Mouse (Mus musculus) kidney, embryonic 16.5 days (tissue): ENCODE measurements around the gene Bcor. TPM values are rescaled to one million over a fixed set of nuclear protein-coding genes. Genes with fewer than 3 reads are reported as not detected.

Experiments used
- ATAC-seq: fragments of 200-750 bp; cut with Nextera tagmentation; 2 replicates; pipeline ENCODE4 v1.8.0; 2017; ENCODE audit warnings: moderate TSS enrichment; ENCODE audit not compliant: low FRiP score, low TSS enrichment
- H3K27ac ChIP-seq: fragments of 300-500 bp; sonication (generic); 2 replicates; pipeline ENCODE4 v1.5.1; 2014; ENCODE audit warnings: low read length
- H3K27me3 ChIP-seq: fragments of 300-500 bp; sonication (generic); 2 replicates; pipeline ENCODE4 v1.6.1; 2014; ENCODE audit warnings: low read length, control low read depth, mixed read lengths; ENCODE audit not compliant: insufficient read depth
- H3K36me3 ChIP-seq: fragments of 300-500 bp; sonication (generic); 2 replicates; pipeline ENCODE4 v1.6.1; 2014; ENCODE audit warnings: low read length, control low read depth, mixed read lengths; ENCODE audit not compliant: insufficient read depth
- H3K4me1 ChIP-seq: fragments of 300-500 bp; sonication (generic); 2 replicates; pipeline ENCODE4 v1.6.1; 2014; ENCODE audit warnings: low read length, control low read depth, mixed read lengths; ENCODE audit not compliant: insufficient read depth
- H3K4me2 ChIP-seq: fragments of 300-500 bp; sonication (generic); replicated peaks from 2 replicates; pipeline ENCODE4 v1.6.1; 2014; ENCODE audit warnings: low read depth, low read length
- H3K4me3 ChIP-seq: fragments of 300-500 bp; sonication (generic); 2 replicates; pipeline ENCODE4 v1.5.1; 2014; ENCODE audit warnings: mild to moderate bottlenecking, low read length
- H3K9ac ChIP-seq: fragments of 300-500 bp; sonication (generic); replicated peaks from 2 replicates; pipeline ENCODE4 v1.6.1; 2014; ENCODE audit warnings: low read length
- H3K9me3 ChIP-seq: fragments of 300-500 bp; sonication (generic); 2 replicates; pipeline ENCODE4 v1.6.1; 2016; ENCODE audit warnings: low read length, control low read depth
- WGBS: fragments of 180-500 bp; shearing (Covaris S2); extraction: QIAGEN DNeasy Blood & Tissue Kit; methylation state at CpG from one replicate; pipeline ENCODE4 v1.1.7; 2014; 5-methylcytosine and 5-hydroxymethylcytosine counted together
- polyA plus RNA-seq: library from polyadenylated mRNA; unstranded; fragments of >200 nt; fragmentation: Nextera tagmentation; extraction: Ambion mirVana; gene quantifications from 2 replicates; pipeline ENCODE4 v1.2.1, GENCODE M21; 2015

Bcor gene
- polyA plus RNA-seq, 1 experiment from 2014 or later, result 16.7 TPM

GRCm38 (mm10) chrX:12088301-12089026 is 71.7 kb downstream of the Bcor start:
- WGBS, result 2% methylated on average over 60 of the region's 72 CpGs
- Histone ChIP-seq H3K27me3 (peaks cover 81% of the 10 kb centered on the region), H3K4me3 (peak overlapping the region; percentile 54), H3K4me1 (peaks cover 41% of the 10 kb centered on the region), H3K4me2 (peak overlapping the region; percentile 81), H3K27ac (peak overlapping the region; percentile 91), H3K9ac (peak overlapping the region; percentile 71), H3K36me3 (no peaks in the 10 kb centered on the region), H3K9me3 (no peaks in the 10 kb centered on the region)
- peak; percentile 47 for ATAC-seq

GRCm38 (mm10) chrX:12087511-12088300 is 72.4 kb downstream of the Bcor start:
- H3K27ac ChIP-seq, result peak overlapping the region; percentile 91
- H3K36me3 ChIP-seq, result no peaks in the 10 kb centered on the region
- peak overlapping the region; percentile 81 for H3K4me2 ChIP-seq
- WGBS, result 3% methylated on average over 54 of the region's 55 CpGs
- peak overlapping the region; percentile 54 for H3K4me3 ChIP-seq
- peak overlapping the region; percentile 71 for H3K9ac ChIP-seq
- H3K9me3 ChIP-seq, result no peaks in the 10 kb centered on the region
- peaks cover 89% of the 10 kb centered on the region for H3K27me3 ChIP-seq
- H3K4me1 ChIP-seq, result peaks cover 49% of the 10 kb centered on the region
- ATAC-seq, result no peak

- H3K9ac ChIP-seq, result peak overlapping the region; percentile 71
- H3K27ac ChIP-seq, result no peak overlapping the region
- peaks cover 94% of the 10 kb centered on the region for H3K27me3 ChIP-seq
- no peak for ATAC-seq
- H3K36me3 ChIP-seq, result no peaks in the 10 kb centered on the region
- peak overlapping the region; percentile 54 for H3K4me3 ChIP-seq
- H3K4me1 ChIP-seq, result peaks cover 53% of the 10 kb centered on the region
- H3K9me3 ChIP-seq, result no peaks in the 10 kb centered on the region
- H3K4me2 ChIP-seq, result peak overlapping the region; percentile 81
- WGBS, result 2% methylated on average over 61 of the region's 70 CpGs
Measured at GRCm38 (mm10) chrX:12086674-12087510, 73.3 kb downstream of the Bcor start.

- H3K4me2 ChIP-seq, result 0 out of 2 replicates have a peak overlapping the region, but pooled peaks have one; percentile 81
- H3K36me3 ChIP-seq, result no peaks in the 10 kb centered on the region
- H3K4me3 ChIP-seq, result no peak overlapping the region
- H3K4me1 ChIP-seq, result peaks cover 56% of the 10 kb centered on the region
- 23% methylated on average over 10 of the region's 10 CpGs for WGBS
- H3K9ac ChIP-seq, result no peak overlapping the region
- peaks cover 94% of the 10 kb centered on the region for H3K27me3 ChIP-seq
- no peaks in the 10 kb centered on the region for H3K9me3 ChIP-seq
- ATAC-seq, result no peak
- H3K27ac ChIP-seq, result no peak overlapping the region
Measured at GRCm38 (mm10) chrX:12085949-12086348, 74.2 kb downstream of the Bcor start.

GRCm38 (mm10) chrX:12085290-12085689 is 74.9 kb downstream of the Bcor start:
- no peak overlapping the region for H3K27ac ChIP-seq
- H3K4me3 ChIP-seq, result no peak overlapping the region
- H3K27me3 ChIP-seq, result peaks cover 94% of the 10 kb centered on the region
- H3K36me3 ChIP-seq, result no peaks in the 10 kb centered on the region
- H3K4me1 ChIP-seq, result peaks cover 51% of the 10 kb centered on the region
- no peak overlapping the region for H3K4me2 ChIP-seq
- no peaks in the 10 kb centered on the region for H3K9me3 ChIP-seq
- no peak for ATAC-seq
- H3K9ac ChIP-seq, result no peak overlapping the region
- 14% methylated on average over 18 of the region's 18 CpGs for WGBS

- no peak overlapping the region for H3K4me2 ChIP-seq
- peaks cover 94% of the 10 kb centered on the region for H3K27me3 ChIP-seq
- H3K4me1 ChIP-seq, result peaks cover 46% of the 10 kb centered on the region
Measured at GRCm38 (mm10) chrX:12084698-12085097, 75.5 kb downstream of the Bcor start.

GRCm38 (mm10) chrX:12083631-12084030 is 76.5 kb downstream of the Bcor start:
- H3K9ac ChIP-seq, result no peak overlapping the region
- no peaks in the 10 kb centered on the region for H3K9me3 ChIP-seq
- H3K36me3 ChIP-seq, result no peaks in the 10 kb centered on the region
- no peak overlapping the region for H3K4me2 ChIP-seq
- H3K4me3 ChIP-seq, result no peak overlapping the region
- no peak for ATAC-seq
- H3K27ac ChIP-seq, result no peak overlapping the region
- H3K27me3 ChIP-seq, result peaks cover 94% of the 10 kb centered on the region
- peaks cover 35% of the 10 kb centered on the region for H3K4me1 ChIP-seq
- WGBS, result 33% methylated on average over 10 of the region's 10 CpGs

More at GRCm38 (mm10) chrX:12084698-12085097, 75.5 kb downstream of the Bcor start:
- no peak overlapping the region for H3K4me3 ChIP-seq
- H3K27ac ChIP-seq, result no peak overlapping the region
- H3K36me3 ChIP-seq, result no peaks in the 10 kb centered on the region
- WGBS, result 60% methylated on average over 4 of the region's 4 CpGs
- no peaks in the 10 kb centered on the region for H3K9me3 ChIP-seq
- no peak overlapping the region for H3K9ac ChIP-seq
- ATAC-seq, result no peak

- Histone ChIP-seq H3K4me2 (no peak overlapping the region), H3K27ac (no peak overlapping the region), H3K4me1 (peaks cover 34% of the 10 kb centered on the region), H3K4me3 (no peak overlapping the region), H3K9me3 (no peaks in the 10 kb centered on the region), H3K36me3 (no peaks in the 10 kb centered on the region), H3K27me3 (peaks cover 93% of the 10 kb centered on the region), H3K9ac (no peak overlapping the region)
- ATAC-seq, result no peak
- WGBS, result 14% methylated on average over 16 of the region's 16 CpGs
Measured at GRCm38 (mm10) chrX:12082736-12083135, 77.4 kb downstream of the Bcor start.

GRCm38 (mm10) chrX:12082184-12082583 is 78.0 kb downstream of the Bcor start:
- Histone ChIP-seq H3K36me3 (no peaks in the 10 kb centered on the region), H3K9ac (no peak overlapping the region), H3K27ac (no peak overlapping the region), H3K4me3 (no peak overlapping the region), H3K9me3 (no peaks in the 10 kb centered on the region), H3K27me3 (peaks cover 93% of the 10 kb centered on the region), H3K4me1 (peaks cover 34% of the 10 kb centered on the region), H3K4me2 (no peak overlapping the region)
- 21% methylated on average over 5 of the region's 5 CpGs for WGBS
- no peak for ATAC-seq
